Mouse (Mus musculus) liver (tissue): Measurements from ENCODE around the gene Atg101.
"Not testable (repeated sequence)": the region's sequence is repeated elsewhere in the genome, so short reads cannot be mapped to it uniquely, and the experiment has no call there.

ENCODE experiments used
- DNase-seq: peaks from one replicate; pipeline ENCODE4 v3.0.0-alpha.2; 2020; ENCODE audit warnings: mixed read lengths

Atg101 gene

DNA sequence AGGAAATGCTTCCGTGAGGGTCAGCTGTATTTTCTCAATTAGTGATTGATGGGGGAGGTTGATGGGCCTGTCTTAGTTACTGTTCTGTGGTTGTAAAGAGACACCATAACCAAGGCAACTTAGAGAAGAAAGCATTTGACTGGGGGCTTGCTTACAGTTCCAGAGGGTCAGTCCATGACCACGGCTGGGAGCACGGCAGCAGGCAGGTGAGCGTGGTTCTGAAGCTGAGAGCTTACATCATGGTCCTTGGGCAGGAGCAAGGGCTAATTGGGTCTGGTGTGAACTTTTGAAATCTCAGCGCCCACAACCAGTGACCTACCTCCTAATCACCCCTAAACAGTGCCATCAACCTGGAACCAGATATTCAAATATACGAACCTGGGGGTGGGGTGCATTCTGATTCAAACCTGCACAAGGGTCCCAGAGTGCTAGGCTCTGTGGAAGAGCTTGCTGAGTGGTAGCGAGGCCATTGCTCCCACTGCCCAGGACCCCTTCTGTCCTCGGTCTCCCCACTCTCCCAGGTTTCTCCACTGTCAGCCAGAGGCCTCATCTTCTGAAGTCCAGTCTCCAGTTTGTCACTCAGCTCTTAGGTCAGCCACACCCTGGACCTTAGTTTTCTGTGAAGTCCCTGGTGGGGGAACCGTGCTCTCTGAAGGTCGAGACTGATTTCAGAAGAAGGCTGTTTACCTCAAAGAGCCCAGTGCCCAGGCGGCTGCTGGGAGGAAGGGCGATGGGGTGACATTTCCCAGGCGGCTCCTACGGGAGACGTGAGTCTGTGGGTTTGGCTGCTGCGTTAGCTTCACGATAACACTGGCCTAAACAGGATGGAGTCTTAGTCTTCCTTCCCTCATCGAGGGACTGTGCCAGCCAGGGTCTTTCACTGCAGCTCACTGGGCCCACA lies 33.1 kb downstream of the Atg101 start:
- no peak for DNase-seq

DNA sequence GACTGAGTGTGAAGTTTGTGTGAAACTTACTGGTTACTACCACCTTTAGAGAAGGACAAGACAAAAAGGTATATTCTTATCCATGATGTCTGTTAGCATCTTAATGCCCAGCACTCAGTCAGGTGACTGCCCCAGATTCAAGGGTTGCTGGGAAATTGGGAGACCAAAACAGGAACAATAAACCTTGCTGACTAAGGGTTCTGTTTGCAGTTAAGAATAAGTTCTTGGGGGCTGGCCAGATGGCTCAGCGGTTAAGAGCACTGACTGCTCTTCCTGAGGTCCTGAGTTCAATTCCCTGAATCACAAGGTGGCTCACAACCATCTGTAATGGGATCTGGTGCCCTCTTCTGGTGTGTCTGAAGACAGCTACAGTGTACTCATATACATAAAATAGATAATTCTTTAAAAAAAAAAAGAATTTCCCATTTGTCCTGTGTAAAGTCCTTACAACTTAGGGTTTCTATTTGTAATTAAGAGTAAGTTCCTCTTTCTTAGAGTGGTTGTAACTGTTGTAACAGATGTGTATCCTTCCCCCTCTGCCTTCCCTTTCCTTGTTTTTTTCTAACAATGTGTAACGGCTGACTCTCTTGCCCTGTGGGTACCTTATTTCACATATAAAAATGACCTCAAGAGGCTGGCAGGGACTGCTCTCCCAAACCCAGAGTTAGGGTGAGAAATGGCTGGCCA lies 33.9 kb downstream of the Atg101 start:
- no peak for DNase-seq

DNA sequence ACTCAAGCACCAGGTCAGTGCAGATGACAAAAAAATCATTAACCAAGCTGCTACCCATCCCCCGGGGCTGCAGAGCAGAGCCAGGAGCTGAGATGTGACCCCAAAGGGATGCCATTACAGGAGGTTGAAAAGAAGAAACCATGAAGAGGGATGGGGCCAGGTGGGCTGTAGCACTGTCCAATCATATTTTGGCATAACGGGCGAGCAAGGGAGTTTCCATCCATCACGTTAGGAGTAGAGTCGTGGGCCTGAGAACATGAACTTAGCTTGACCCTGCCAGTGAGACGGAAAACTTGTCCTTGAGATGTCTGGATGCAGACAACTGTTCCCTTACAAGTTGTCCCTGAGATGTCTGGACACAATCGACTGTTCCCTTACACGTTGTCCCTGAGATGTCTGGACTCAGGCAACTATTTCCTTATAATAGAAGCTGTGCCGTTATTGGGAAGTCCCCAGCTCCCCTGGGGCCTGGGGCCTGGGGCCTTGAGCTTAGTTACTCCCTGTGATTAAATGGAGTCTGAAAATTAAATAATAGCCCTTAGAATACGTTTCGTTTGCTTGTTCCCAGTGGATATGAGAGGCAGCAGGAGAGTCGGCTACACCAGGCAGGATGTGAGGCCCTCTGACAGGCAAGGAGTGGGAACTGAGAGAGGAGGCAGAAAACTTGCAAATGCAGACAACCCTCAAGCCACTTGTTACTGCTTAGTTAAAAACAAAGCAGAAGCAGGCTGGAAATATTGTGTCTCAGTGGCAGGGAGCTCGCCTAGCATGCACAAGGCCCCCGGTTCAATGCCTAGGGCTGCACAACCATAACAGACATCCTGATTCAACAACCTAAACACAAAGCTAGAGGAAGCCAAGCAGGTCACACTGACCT lies 35.1 kb downstream of the Atg101 start:
- DNase-seq: no peak

DNA sequence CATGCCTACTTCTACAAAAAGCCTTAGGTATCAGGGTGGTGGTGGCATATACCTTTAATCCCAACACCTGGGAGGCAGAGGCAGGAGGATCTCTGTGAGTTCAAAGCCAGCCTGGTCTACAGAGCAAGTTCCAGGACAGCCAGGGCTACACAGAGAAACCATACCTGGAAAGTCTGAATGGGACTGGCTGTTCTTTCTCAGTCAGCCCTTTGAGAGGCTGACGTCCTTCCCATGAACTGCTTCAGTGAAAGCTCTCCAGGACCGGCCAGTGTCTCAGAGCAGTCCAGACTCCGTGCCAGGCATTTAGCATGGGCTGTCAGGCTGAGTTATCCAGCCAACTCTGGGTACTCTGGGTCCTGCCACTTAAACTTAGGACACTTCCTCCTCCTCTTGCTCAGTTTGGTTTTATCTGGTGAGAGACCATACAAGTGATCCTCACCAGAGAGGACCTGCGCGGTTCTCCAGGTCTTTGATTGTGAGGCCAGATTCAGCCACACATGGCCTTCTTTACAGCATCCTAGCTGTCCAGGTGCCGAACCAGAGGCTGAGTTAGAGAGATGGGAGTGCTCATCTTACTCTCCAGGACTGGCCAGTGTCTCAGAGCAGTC lies 36.0 kb downstream of the Atg101 start:
- no peak for DNase-seq

DNA sequence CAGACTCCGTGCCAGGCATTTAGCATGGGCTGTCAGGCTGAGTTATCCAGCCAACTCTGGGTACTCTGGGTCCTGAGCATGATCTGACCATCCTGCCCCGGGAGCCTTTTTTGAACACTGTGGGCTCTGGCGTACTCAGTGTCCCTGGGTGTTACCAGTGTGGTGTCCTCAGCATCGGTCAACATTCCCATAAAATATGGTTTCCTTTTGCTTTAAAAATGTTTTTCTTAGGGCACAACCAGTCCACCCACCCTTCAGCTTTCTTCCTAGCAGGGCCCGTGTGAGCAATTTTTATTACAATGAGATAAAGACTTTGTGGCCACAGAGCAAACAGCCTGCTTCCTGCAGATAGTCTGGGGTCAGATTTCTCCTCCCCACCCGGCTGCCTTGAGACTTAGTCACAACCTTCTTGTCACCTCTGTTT lies 36.6 kb downstream of the Atg101 start:
- peak; percentile 45 for DNase-seq

DNA sequence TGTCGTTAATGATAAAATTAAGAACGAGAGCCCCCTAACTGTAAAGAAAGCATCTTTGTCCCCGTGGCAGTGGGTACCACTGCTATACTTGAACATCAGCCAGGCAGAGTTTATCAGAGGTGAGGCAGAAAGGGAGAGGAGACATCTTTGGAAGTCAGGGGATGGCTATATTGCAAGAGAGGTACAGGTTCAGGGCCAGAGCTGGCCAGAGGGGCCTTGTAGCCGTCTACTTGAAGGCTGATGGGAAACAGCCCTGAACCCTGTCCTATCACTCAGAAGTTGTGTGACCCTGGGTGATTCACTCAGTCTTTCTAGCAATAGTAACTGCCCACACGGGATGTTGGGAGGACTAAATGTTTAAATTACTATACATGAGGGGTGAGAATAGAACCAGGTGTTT lies 37.1 kb downstream of the Atg101 start:
- no peak for DNase-seq

DNA sequence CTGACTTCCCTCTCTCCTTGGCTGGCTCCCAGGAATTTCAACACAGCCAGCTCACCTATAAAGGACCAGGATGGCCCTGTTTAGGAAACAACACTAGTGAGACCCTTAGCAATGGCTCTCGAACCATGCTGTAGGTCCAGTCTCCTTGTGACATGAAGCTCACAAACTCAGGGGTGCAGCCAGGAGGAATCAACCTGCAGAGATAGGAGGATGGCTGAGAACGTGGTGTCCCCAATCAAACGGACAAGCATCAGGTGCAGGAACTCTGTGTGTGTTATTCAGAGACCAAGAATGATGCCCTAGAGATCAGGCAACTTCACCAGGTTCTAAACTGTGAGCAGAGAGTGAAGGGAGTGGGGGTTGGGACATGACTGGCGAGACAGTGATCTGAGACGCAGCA lies 38.0 kb downstream of the Atg101 start:
- DNase-seq: no peak

DNA sequence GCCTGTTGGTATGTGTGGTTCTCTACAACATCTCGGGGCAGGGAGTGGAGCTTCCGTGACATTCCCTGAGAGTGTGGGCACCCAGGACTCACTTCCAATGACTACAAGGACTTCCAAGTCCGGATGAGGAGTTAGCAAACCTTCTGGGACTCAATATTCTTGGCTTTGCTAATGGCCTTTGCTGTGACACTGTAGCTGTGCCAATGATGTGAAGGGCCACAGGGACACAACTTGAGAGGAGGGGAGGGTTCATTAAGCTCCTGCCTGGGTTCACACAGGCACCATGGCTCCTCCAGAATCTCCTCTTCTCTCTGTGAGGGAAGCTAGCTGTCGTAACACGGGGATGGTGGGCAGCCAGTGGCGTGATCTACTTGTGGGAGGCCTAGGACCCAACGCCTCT lies 38.6 kb downstream of the Atg101 start:
- no peak for DNase-seq

DNA sequence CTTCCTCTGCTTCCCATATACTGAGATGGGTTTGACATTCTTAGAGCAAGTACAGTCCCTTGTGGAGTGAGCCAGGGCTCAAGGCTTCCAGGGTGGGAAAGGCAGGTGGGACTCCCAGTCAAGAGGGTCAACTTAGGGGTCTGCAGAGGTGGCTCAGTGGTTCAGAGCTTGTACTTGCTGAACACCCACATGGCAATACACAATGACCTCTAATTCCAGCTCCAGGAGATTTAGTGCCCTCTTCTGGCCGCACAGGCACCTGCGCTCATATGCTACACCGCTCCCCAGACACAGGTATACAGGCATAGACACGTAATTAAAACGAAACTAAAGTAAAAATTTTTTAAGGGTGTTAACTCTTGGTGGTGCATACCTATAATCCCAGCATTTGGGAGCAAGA lies 39.4 kb downstream of the Atg101 start:
- DNase-seq: no peak

DNA sequence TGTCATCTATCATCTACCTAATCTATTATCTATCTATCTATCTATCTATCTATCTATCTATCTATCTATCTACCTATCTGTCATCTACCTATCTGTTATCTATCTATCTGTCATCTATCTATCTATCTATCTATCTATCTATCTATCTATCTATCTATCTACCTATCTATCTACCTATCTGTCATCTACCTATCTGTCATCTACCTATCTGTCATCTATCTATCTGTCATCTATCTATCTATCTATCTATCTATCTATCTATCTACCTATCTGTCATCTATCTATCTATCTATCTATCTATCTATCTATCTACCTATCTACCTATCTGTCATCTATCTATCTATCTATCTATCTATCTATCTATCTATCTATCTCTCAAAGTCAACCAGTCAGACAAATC lies 40.3 kb downstream of the Atg101 start:
- not testable (repeated sequence) for DNase-seq

DNA sequence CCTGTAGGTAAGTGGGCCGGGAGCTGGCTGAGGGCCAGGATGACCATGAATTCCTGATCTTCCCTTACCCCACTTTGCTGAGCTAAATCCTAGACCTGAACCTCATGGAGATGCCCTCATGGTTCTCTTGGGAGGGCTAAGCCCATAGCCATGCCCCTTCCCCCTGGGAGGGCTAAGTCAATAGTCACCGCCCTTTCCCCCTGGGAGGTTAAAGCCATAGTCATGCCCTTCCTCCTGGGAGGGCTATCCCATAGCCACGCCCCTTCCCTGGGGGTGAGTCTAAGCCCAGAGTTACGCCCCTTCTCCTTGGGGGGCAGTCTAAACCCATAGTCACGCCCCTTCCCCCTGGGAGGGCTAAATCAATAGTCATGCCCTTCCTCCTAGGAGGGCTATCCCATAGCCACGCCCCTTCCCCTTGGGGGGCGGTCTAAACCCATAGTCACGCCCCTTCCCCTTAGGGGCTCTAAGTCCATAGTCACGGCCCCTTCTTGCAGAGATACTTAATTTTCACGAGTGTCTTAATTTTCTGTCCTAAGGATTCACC lies 42.0 kb downstream of the Atg101 start:
- peak; percentile 50 for DNase-seq

DNA sequence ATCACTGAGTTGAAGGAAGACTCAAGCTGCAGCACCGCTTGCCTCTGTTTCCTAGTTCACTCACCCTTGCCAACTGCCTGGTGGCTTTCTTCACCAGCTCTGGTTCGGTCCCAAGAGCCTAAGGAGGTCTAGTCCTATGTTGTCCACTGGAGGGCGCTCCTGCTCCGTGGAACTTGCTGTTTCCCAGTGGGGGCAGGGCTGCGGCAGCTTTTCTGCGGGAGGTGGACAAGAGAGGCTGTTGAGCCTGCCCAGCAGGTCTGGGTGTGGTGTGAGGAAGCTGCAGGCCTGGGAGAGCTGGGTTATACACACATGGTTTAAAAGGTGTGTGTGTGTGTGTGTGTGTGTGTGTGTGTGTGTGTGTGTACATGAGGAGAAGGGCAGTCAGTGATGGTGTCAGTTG lies 43.2 kb downstream of the Atg101 start:
- peak; percentile 77 for DNase-seq

DNA sequence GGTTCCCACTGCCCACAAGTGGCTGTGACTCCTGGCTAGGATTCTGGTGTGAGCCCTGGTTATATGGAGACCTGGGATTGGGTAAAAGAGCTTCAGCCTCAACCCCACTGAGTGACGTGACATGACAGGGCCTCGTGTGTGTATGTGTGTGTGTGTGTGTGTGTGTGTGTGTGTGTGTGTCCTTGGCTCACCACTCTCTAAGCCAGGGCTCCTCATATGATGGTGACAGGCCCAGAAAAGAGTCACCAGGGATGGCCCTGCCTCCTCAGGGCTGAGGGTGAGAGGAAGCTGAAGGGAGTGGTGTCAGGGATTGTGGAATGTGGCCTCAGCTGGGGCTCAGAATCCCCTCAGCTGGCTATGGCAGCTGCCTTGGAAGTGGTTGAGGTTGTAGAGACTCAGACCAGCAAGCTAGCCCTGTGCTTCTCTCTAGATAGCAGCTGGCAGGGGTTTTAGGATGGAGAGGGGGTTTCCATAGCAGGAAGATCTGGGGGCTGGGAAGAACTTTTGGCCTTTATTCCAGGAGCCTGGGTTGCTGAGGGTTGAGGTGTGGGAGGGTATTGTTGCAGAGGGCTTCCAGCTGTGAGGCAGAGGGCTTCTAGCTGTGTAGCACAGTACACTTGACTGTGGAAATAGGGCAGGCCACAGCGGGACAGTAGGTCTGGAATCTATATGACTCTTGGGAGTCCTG lies 44.9 kb downstream of the Atg101 start:
- DNase-seq: no peak

DNA sequence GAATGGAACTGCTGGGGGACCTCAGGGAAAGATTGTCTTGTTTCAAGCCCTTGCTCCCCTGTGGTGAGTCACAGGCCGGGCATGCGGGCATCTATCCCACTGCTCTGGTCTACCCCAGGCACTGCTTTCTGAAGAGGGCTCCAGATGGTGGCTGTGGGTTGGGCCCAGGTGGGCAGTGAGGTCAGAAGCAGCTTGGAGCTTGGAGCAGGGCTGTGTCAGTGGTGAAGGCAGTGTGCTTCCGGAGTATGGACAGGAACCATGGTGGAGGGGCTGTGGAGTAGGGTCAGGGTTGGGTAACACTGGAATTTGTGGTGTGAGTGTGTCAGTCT lies 45.5 kb downstream of the Atg101 start:
- DNase-seq: no peak

DNA sequence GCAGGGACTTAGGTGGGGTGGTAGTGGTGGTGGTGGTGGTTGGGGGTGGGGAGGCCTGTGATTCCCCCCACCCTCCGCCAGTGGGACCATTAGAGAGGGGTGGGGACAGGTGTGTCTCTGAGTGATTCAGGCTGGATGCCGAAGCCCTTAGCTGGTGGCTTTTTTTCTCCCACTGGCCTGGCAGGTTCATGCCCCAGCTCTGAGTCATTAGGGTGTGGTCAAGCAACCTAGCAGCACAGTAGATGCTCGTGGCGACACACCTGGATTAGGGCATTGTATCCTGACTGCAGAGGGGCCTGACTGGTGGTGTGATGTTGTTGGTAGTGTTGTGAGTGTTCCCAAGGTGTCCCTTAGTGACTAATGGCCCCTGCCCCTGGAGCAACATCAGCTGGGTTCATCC lies 47.0 kb downstream of the Atg101 start:
- DNase-seq: no peak

DNA sequence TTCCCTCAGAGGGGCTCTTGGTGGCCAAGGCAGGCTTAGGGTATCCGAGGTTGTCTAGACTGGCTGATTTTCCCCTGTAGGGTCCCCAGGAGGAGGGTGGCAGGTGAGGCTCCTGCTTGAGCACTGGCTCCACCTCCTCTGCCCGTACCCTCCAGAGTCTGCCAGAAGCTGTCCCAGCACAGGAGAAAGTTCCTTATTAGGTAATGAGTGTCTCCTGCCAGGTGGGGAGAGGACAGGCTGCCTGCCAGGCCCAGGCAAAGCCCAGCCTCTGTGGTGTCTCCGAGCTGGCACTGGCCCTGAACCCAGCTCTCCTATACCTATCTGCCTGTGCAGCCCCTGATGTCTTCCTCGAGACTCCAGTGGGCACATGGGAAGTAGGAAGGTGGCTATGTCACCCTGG lies 48.3 kb downstream of the Atg101 start:
- DNase-seq: no peak

DNA sequence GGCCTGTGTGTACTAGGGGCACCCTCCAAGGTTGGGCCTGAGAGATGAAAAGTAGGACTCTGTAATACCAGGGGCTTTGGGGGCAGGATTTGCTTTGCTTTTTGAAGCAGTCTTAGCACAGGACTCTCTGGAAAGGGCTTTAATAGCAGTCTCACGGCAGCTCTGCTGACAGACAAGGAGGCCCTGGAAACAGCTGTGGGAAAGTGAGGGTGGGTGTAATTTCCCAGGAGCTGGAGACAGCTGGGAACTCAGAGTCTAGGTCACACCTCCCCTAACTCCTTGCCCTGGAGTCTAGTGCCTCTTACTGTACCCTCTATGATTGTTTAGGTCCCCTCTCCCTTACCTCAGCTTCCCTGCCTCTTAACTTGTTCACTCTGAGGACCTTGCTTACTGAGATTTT lies 49.1 kb downstream of the Atg101 start:
- no peak for DNase-seq

DNA sequence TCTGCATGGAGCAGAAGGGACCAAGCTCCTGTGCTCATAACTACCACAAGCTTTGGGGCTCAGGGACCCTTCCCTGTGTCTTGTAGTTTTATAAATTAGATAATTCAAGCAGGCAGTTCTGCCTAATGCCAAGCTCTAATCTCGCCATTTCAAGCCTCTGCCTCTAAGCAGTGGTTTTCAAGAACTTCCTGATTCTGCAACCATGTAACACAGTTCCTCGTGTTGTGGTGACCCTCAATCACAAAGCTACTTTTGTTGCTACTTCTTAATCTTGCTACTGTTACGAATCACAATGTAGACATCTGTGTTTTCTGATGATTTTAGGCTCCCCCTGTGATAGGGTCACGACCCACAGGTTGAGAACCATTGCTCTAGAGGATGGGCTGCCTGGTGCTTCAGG lies 49.6 kb downstream of the Atg101 start:
- DNase-seq: no peak

DNA sequence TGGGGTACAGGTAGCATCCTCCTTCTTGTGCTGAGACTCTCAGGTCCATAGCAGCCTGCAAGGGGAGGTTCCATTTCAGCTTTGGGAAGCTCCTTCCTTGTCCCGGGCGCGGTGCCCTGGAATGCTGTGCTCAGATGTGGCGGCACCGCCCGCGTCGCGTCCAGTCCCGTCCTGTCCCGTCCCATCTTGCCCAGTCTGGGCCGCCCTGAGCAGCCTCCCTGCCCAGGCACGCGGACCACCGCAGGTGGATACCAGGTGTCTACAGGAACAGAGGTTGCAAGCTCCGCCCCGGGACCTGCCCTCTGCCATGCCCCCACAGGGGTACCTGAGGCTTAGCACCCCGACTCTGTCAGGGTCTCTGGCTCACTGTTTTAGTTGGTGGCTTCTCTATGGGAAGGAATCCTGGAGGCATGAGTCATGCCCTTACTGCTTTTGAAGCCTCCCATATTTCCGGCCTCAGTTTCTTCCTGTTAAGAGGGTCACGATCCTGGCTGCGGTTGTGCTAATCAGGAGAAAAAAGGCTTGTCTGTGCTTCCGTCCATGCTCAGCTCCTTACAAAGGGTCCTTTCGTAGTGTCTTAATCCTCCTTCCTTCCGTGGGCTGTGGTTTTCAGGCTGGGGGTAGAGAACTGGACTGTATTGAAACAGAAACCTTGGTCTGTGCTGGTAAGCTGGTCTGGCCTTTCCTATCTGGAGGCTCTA lies 52.6 kb downstream of the Atg101 start:
- peak; percentile 31 for DNase-seq

DNA sequence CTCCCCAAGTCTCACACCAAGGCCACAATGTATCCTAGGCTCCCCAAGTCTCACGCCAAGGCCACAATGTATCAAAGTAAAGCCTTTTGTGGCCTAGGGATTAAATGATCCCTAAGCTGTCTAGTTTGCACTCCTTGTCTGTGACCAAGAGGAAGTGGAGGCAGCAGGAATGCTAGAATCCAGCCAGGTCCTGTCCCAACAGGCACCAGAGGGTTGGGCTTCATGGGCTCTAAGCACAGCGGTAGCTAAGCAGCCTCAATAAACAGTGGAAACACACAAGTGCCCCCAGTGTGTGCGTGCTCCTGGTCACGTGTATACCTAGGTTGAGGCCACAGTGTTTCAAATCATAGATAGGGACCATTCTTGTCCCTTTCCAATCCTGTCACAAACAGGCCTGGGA lies 54.3 kb downstream of the Atg101 start:
- DNase-seq: no peak

DNA sequence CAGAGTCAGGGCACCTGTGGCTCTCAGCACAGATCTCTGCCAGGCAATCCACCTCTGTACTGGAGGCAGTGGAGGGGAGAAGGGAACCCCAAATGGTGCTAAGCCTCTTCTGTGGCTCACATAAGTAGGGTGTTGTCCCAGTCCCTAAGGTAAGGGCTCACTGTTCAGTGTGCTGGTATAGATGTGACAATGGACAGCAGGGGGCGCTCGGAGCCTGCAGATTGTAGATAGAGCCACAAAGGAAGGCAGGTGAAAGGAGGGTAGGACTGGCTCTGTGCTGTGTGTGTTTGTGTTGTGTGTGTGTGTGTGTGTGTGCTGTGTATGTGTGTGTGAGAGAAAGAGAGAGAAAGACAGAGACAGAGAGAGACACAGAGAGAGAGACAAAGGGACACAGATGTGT lies 55.5 kb downstream of the Atg101 start:
- DNase-seq: peak; percentile 82
